ENCODE assay signal across 44 mouse cellular contexts in genomic region chr6:37537801-37538200, GRCm38 (mm10). TPM values are rescaled to one million over a fixed set of nuclear protein-coding genes. Genes with fewer than 3 reads are reported as not detected.
DNase-seq lines count a peak whose midpoint lies in the region; ATAC-seq and TF ChIP-seq lines count a peak whose summit lies in the region.
"Had no signal": no experiment of that assay in that cellular context is flagged by ENCODE, and none has a peak within 500 bp of the region (broad histone marks: within the 10 kb centered on the region; RNA-seq: fewer than 3 reads in every experiment).

No protein-coding gene starts in this region.

- 59% methylated on average over 3 of the region's 3 CpGs for WGBS in liver, embryonic 15.5 days (ENCODE audit: insufficient replicate concordance)
- 74% methylated on average over 3 of the region's 3 CpGs for WGBS in liver, embryonic 12.5 days (ENCODE audit: insufficient replicate concordance)
- WGBS in lung, adult 2 months, result 52% methylated on average over 3 of the region's 3 CpGs

- no peaks in the 10 kb centered on the region for H3K9me3 ChIP-seq in liver, embryonic 15.5 days (replicated peaks)
- no peaks in the 10 kb centered on the region for H3K9me3 ChIP-seq in liver, embryonic 12.5 days (replicated peaks)
- H3K9me3 ChIP-seq: heart, embryonic 12.5 days; hindbrain, embryonic 13.5 days; limb, embryonic 13.5 days; midbrain, embryonic 10.5 days; midbrain, embryonic 15.5 days; neural tube, embryonic 15.5 days had no signal

- H3K27ac ChIP-seq in liver, embryonic 15.5 days (replicated peaks), result 0 out of 2 replicates have a peak overlapping the region, but pooled peaks have one; percentile 16
- no peak overlapping the region for H3K27ac ChIP-seq in liver, embryonic 12.5 days
- H3K27ac ChIP-seq: gastrocnemius, adult 2 months; heart, adult 2 months; hindbrain, embryonic 13.5 days; limb, embryonic 13.5 days; midbrain, embryonic 10.5 days; midbrain, embryonic 15.5 days; neural tube, embryonic 15.5 days had no signal

- DNase-seq in adrenal gland, adult (ENCODE audit: inconsistent age in 2 of 2, low spot score in 1 of 2), result peak; percentile 56 to 83
- no peak for DNase-seq in adrenal gland, postnatal 4 days (ENCODE audit: low spot score in 2 of 2)
- peak; percentile 53 for DNase-seq in kidney, adult 9 months
- DNase-seq in kidney, adult 11 months, result no peak
- peak; percentile 32 for DNase-seq in lung, postnatal 36 days
- no peak for DNase-seq in lung, adult 2 months
- DNase-seq: cerebellum, adult 2 months; cerebellum, postnatal 14 days; gastrocnemius, adult 2 months; heart, adult 2 months; heart, postnatal 4 days; kidney, postnatal 4 days; lung, embryonic 14.5 days; retina, postnatal 1 day; right cerebral cortex, postnatal 14 days; thymus, postnatal 4 days had no signal

- H3K4me2 ChIP-seq in liver, embryonic 15.5 days, result no peak overlapping the region
- no peak overlapping the region for H3K4me2 ChIP-seq in liver, embryonic 12.5 days
- H3K4me2 ChIP-seq: heart, embryonic 12.5 days; hindbrain, embryonic 13.5 days; limb, embryonic 13.5 days; lung, embryonic 14.5 days; midbrain, embryonic 15.5 days; neural tube, embryonic 15.5 days had no signal

- no peak overlapping the region for H3K9ac ChIP-seq in liver, embryonic 15.5 days
- no peak overlapping the region for H3K9ac ChIP-seq in liver, embryonic 12.5 days
- H3K9ac ChIP-seq: heart, embryonic 12.5 days; hindbrain, embryonic 13.5 days; limb, embryonic 13.5 days; lung, embryonic 14.5 days; midbrain, embryonic 15.5 days; neural tube, embryonic 15.5 days had no signal

- H3K4me3 ChIP-seq in liver, embryonic 15.5 days (replicated peaks), result no peak overlapping the region
- H3K4me3 ChIP-seq in liver, embryonic 12.5 days, result no peak overlapping the region
- H3K4me3 ChIP-seq in lung, adult 2 months (replicated peaks; ENCODE audit: extremely low read depth, low read depth, low read length), result no peak overlapping the region
- H3K4me3 ChIP-seq: erythroblast, embryonic 14.5 days; gastrocnemius, adult 2 months; heart, adult 2 months; heart, embryonic 12.5 days; hindbrain, embryonic 13.5 days; limb, embryonic 13.5 days; midbrain, embryonic 10.5 days; midbrain, embryonic 15.5 days; neural tube, embryonic 15.5 days had no signal

- H3K36me3 ChIP-seq in liver, embryonic 15.5 days (replicated peaks), result no peaks in the 10 kb centered on the region
- H3K36me3 ChIP-seq in liver, embryonic 12.5 days, result no peaks in the 10 kb centered on the region
- H3K36me3 ChIP-seq: heart, embryonic 12.5 days; hindbrain, embryonic 13.5 days; limb, embryonic 13.5 days; midbrain, embryonic 10.5 days; midbrain, embryonic 15.5 days; neural tube, embryonic 15.5 days had no signal

- no peak for TF ChIP-seq CTCF in lung, adult 2 months (IDR thresholded peaks at IDR 0.05; ENCODE audit: insufficient read depth, low read length)

- no peak for TF ChIP-seq POLR2A in lung, adult 2 months (IDR thresholded peaks at IDR 0.05; ENCODE audit: borderline replicate concordance, extremely low read depth, low read depth, low read length)

- ATAC-seq in liver, embryonic 15.5 days (ENCODE audit: insufficient read depth), result no peak
- no peak for ATAC-seq in liver, embryonic 12.5 days
- ATAC-seq: activated CD4-positive, CD25-positive, alpha-beta regulatory T cell, adult 4 months; forebrain, embryonic 16.5 days; intestine, embryonic 16.5 days; midbrain, embryonic 15.5 days had no signal

- H3K4me1 ChIP-seq in liver, embryonic 15.5 days (replicated peaks), result peaks cover 6% of the 10 kb centered on the region
- no peaks in the 10 kb centered on the region for H3K4me1 ChIP-seq in liver, embryonic 12.5 days
- H3K4me1 ChIP-seq in lung, adult 2 months (ENCODE audit: control insufficient read depth, insufficient read depth, low read length), result no peaks in the 10 kb centered on the region
- H3K4me1 ChIP-seq: heart, embryonic 12.5 days; hindbrain, embryonic 13.5 days; limb, embryonic 13.5 days; midbrain, embryonic 10.5 days; midbrain, embryonic 15.5 days; neural tube, embryonic 15.5 days had no signal

- H3K27me3 ChIP-seq in liver, embryonic 15.5 days, result no peaks in the 10 kb centered on the region
- H3K27me3 ChIP-seq in liver, embryonic 12.5 days (replicated peaks), result no peaks in the 10 kb centered on the region
- H3K27me3 ChIP-seq: CH12.LX; heart, embryonic 12.5 days; hindbrain, embryonic 13.5 days; limb, embryonic 13.5 days; midbrain, embryonic 15.5 days; neural tube, embryonic 15.5 days had no signal

RNA-seq across cellular contexts. Expression of gene Akr1d1, which starts 7.8 kb away (rescaled TPM):
- total RNA-seq in adrenal gland, postnatal 4 days (2021), result 100 to 1,000 TPM; 292 to 395 TPM
- polyA plus RNA-seq in liver, embryonic 15.5 days (2015; fragmentation: Nextera tagmentation; extraction: Ambion mirVana), result 8.7 and 9.8 TPM in 2 replicates
- polyA plus RNA-seq in liver, embryonic 12.5 days (2016; fragmentation: Nextera tagmentation; extraction: Ambion mirVana), result 0.19 and 0.36 TPM in 2 replicates
- polyA plus RNA-seq in lung, adult 2 months (2012; rRNA removed), result 0.04 TPM in 1 of 2 replicates, not detected in the other
- total RNA-seq: CH12.LX; ES-E14; gastrocnemius, adult 2 months; heart, adult 2 months; heart, postnatal 4 days; layer of hippocampus, postnatal 25 days; left cerebral cortex, adult 8-10 months; left cerebral cortex, postnatal 36 days; megakaryocyte progenitor cell, adult 5-6 weeks had no signal
- polyA plus RNA-seq: activated CD4-positive, CD25-positive, alpha-beta regulatory T cell, adult 4 months; brain, embryonic 14.5 days; C2C12; cerebellum, adult 2 months; cortical plate, adult 2 months; embryonic facial prominence, embryonic 14.5 days; erythroblast, embryonic 14.5 days; forebrain, embryonic 11.5 days; forebrain, embryonic 16.5 days; heart, adult 2 months; heart, embryonic 12.5 days; heart, postnatal 0 days; hindbrain, embryonic 13.5 days; limb, embryonic 13.5 days; lung, embryonic 14.5 days; midbrain, embryonic 10.5 days; midbrain, embryonic 15.5 days; neural tube, embryonic 15.5 days; small intestine, adult 2 months; stomach, embryonic 14.5 days; testis, adult 2 months; thymus, postnatal 0 days had no signal

Comparison
In these comparisons a context has a peak if more than half of its experiments do, and no peak if none do; other contexts are left out.
1. DNase-seq: peak in adrenal gland, adult (2 of 2), kidney, adult 9 months (single experiment) and lung, postnatal 36 days (single experiment); none in adrenal gland, postnatal 4 days (0 of 2), kidney, adult 11 months (single experiment) and lung, adult 2 months (single experiment).